ENCODE assay signal across 8 mouse cellular contexts in genomic region chr8:122568109-122568504, GRCm38 (mm10). TPM values are rescaled to one million over a fixed set of nuclear protein-coding genes. Genes with fewer than 3 reads are reported as not detected.
DNase-seq lines count a peak whose midpoint lies in the region; ATAC-seq and TF ChIP-seq lines count a peak whose summit lies in the region.

No protein-coding gene starts in this region.

- peak overlapping the region; percentile 99 for H3K9ac ChIP-seq in liver, embryonic 14.5 days (replicated peaks)
- peak overlapping the region; percentile 94 for H3K9ac ChIP-seq in stomach, embryonic 14.5 days (replicated peaks; ENCODE audit: low read depth, low read length)

- H3K36me3 ChIP-seq in forebrain, embryonic 10.5 days (replicated peaks) = peaks cover 48% of the 10 kb centered on the region
- peaks cover 43% of the 10 kb centered on the region for H3K36me3 ChIP-seq in liver, embryonic 14.5 days (replicated peaks; ENCODE audit: control insufficient read depth, insufficient read depth, low read depth)
- peaks cover 35% of the 10 kb centered on the region for H3K36me3 ChIP-seq in stomach, embryonic 14.5 days (ENCODE audit: control insufficient read depth, insufficient read depth, low read length)

- ATAC-seq in liver, embryonic 14.5 days (ENCODE audit: insufficient read depth) = peak; percentile 38
- ATAC-seq in stomach, embryonic 14.5 days (ENCODE audit: insufficient number of reproducible peaks, insufficient read depth, low FRiP score, low read depth) = peak; percentile 50; the same call in 1 of the 2 replicates

- peak overlapping the region; percentile 97 for H3K4me2 ChIP-seq in liver, embryonic 14.5 days (ENCODE audit: low read depth)
- H3K4me2 ChIP-seq in stomach, embryonic 14.5 days (replicated peaks; ENCODE audit: low read depth, low read length) = peak overlapping the region; percentile 78

- peak overlapping the region; percentile 76 for H3K4me3 ChIP-seq in cerebellum, adult 2 months (replicated peaks; ENCODE audit: insufficient read depth, low read depth, low read length)
- H3K4me3 ChIP-seq in forebrain, embryonic 10.5 days = peak overlapping the region; percentile 96
- H3K4me3 ChIP-seq in liver, embryonic 14.5 days (ENCODE audit: insufficient read depth in 1 of 2, low read depth in 2 of 2, low read length in 2 of 2) = peak overlapping the region; percentile 77 to 96
- peak overlapping the region; percentile 91 for H3K4me3 ChIP-seq in stomach, embryonic 14.5 days (ENCODE audit: low read depth, low read length)

- no peak overlapping the region for H3K27ac ChIP-seq in cerebellum, adult 2 months (ENCODE audit: insufficient read depth, low read length)
- peak overlapping the region; percentile 99 for H3K27ac ChIP-seq in forebrain, embryonic 10.5 days
- H3K27ac ChIP-seq in liver, embryonic 14.5 days = peak overlapping the region; percentile 81
- H3K27ac ChIP-seq in stomach, embryonic 14.5 days (ENCODE audit: low read length) = peak overlapping the region; percentile 91

- TF ChIP-seq CTCF in cerebellum, adult 2 months (IDR thresholded peaks at IDR 0.05; ENCODE audit: borderline replicate concordance, insufficient read depth, low read depth, low read length) = no peak
- no peak for TF ChIP-seq CTCF in liver, embryonic 14.5 days (IDR thresholded peaks at IDR 0.05; ENCODE audit: low read depth)

- TF ChIP-seq EP300 in liver, embryonic 14.5 days (IDR thresholded peaks at IDR 0.05; ENCODE audit: low read depth) = no peak

- H3K4me1 ChIP-seq in cerebellum, adult 2 months (ENCODE audit: control insufficient read depth, insufficient read depth, low read length) = peaks cover 33% of the 10 kb centered on the region
- peaks cover 59% of the 10 kb centered on the region for H3K4me1 ChIP-seq in forebrain, embryonic 10.5 days
- H3K4me1 ChIP-seq in liver, embryonic 14.5 days (replicated peaks; ENCODE audit: control insufficient read depth in 2 of 2, insufficient read depth in 2 of 2, low read length in 1 of 2) = peaks cover 14 to 23% of the 10 kb centered on the region in 2 experiments
- peaks cover 19% of the 10 kb centered on the region for H3K4me1 ChIP-seq in stomach, embryonic 14.5 days (ENCODE audit: control insufficient read depth, insufficient read depth, low read length)

- no peaks in the 10 kb centered on the region for H3K27me3 ChIP-seq in cerebellum, adult 2 months (ENCODE audit: control insufficient read depth, insufficient read depth, low read length)
- H3K27me3 ChIP-seq in forebrain, embryonic 10.5 days (ENCODE audit: poor library complexity, severe bottlenecking) = no peaks in the 10 kb centered on the region
- H3K27me3 ChIP-seq in liver, embryonic 14.5 days (ENCODE audit: control insufficient read depth, insufficient read depth, low read length) = no peaks in the 10 kb centered on the region
- no peaks in the 10 kb centered on the region for H3K27me3 ChIP-seq in stomach, embryonic 14.5 days (ENCODE audit: control insufficient read depth, insufficient read depth, low read length)

- peaks cover 7% of the 10 kb centered on the region; the same call in 1 of the 2 replicates for H3K9me3 ChIP-seq in forebrain, embryonic 10.5 days
- no peaks in the 10 kb centered on the region for H3K9me3 ChIP-seq in liver, embryonic 14.5 days (ENCODE audit: control insufficient read depth, low read length)
- H3K9me3 ChIP-seq in stomach, embryonic 14.5 days (ENCODE audit: control insufficient read depth, low read depth, low read length) = no peaks in the 10 kb centered on the region

- DNase-seq in cerebellum, adult 2 months = no peak
- no peak for DNase-seq in cerebellum, postnatal 36 days
- DNase-seq in A20 (ENCODE audit: low read depth, low spot score) = peak; percentile 91
- DNase-seq in forebrain, embryonic 10.5 days (ENCODE audit: extremely low spot score, low spot score) = no peak
- no peak for DNase-seq in liver, embryonic 14.5 days (ENCODE audit: low read depth in 3 of 3, low spot score in 3 of 3)
- DNase-seq in urinary bladder, postnatal 36 days (ENCODE audit: low spot score in 2 of 2) = no peak
- DNase-seq in right cerebral cortex, adult 18-20 months = no peak

- TF ChIP-seq POLR2A in cerebellum, adult 2 months (IDR thresholded peaks at IDR 0.05; ENCODE audit: borderline replicate concordance, insufficient read depth, low read length) = no peak

- WGBS in cerebellum, adult 2 months = under 1% methylated on average over 34 of the region's 34 CpGs
- 0% methylated on average over 34 of the region's 34 CpGs for whole genome bisulfite sequencing in forebrain, embryonic 10.5 days
- under 1% methylated on average over 34 of the region's 34 CpGs for whole genome bisulfite sequencing in liver, embryonic 14.5 days (ENCODE audit: insufficient replicate concordance)
- under 1% methylated on average over 34 of the region's 34 CpGs for WGBS in stomach, embryonic 14.5 days

RNA-seq across cellular contexts. Expression of gene Cdt1, which starts 0.3 kb away (rescaled TPM):
- polyA plus RNA-seq in cerebellum, adult 2 months (2012; rRNA removed) = 7.6 and 8.8 TPM in 2 replicates
- 73.2 and 79.8 TPM in 2 replicates for polyA plus RNA-seq in forebrain, embryonic 10.5 days (2016; fragmentation: Nextera tagmentation; extraction: Ambion mirVana)
- polyA plus RNA-seq in liver, embryonic 14.5 days (2012; rRNA removed) = 62.3 and 65.3 TPM in 2 replicates
- polyA plus RNA-seq in liver, embryonic 14.5 days (2014; fragmentation: Nextera tagmentation; extraction: Ambion mirVana) = 41.9 and 48.8 TPM in 2 replicates
- polyA plus RNA-seq in stomach, embryonic 14.5 days (2014; fragmentation: Nextera tagmentation; extraction: Ambion mirVana) = 34.8 and 36.4 TPM in 2 replicates

RNA-seq across cellular contexts. Expression of gene Aprt, which starts 8.6 kb away (rescaled TPM):
- 52.9 and 57.4 TPM in 2 replicates for polyA plus RNA-seq in cerebellum, adult 2 months (2012; rRNA removed)
- polyA plus RNA-seq in forebrain, embryonic 10.5 days (2016; fragmentation: Nextera tagmentation; extraction: Ambion mirVana) = 313 and 321 TPM in 2 replicates
- 87.5 and 101 TPM in 2 replicates for polyA plus RNA-seq in liver, embryonic 14.5 days (2012; rRNA removed)
- polyA plus RNA-seq in liver, embryonic 14.5 days (2014; fragmentation: Nextera tagmentation; extraction: Ambion mirVana) = 197 TPM in 2 replicates
- 394 and 436 TPM in 2 replicates for polyA plus RNA-seq in stomach, embryonic 14.5 days (2014; fragmentation: Nextera tagmentation; extraction: Ambion mirVana)

RNA-seq across cellular contexts. Expression of gene Piezo1, which starts 17.0 kb away (rescaled TPM):
- 4.2 and 4.5 TPM in 2 replicates for polyA plus RNA-seq in cerebellum, adult 2 months (2012; rRNA removed)
- polyA plus RNA-seq in forebrain, embryonic 10.5 days (2016; fragmentation: Nextera tagmentation; extraction: Ambion mirVana) = 6.1 and 8.8 TPM in 2 replicates
- 49.5 and 60.9 TPM in 2 replicates for polyA plus RNA-seq in liver, embryonic 14.5 days (2012; rRNA removed)
- 12.6 and 15.4 TPM in 2 replicates for polyA plus RNA-seq in liver, embryonic 14.5 days (2014; fragmentation: Nextera tagmentation; extraction: Ambion mirVana)
- 15.6 and 24.2 TPM in 2 replicates for polyA plus RNA-seq in stomach, embryonic 14.5 days (2014; fragmentation: Nextera tagmentation; extraction: Ambion mirVana)

RNA-seq across cellular contexts. Expression of gene Galns, which starts 43.2 kb away (rescaled TPM):
- 8.5 and 8.7 TPM in 2 replicates for polyA plus RNA-seq in cerebellum, adult 2 months (2012; rRNA removed)
- polyA plus RNA-seq in forebrain, embryonic 10.5 days (2016; fragmentation: Nextera tagmentation; extraction: Ambion mirVana) = 4.6 and 5.5 TPM in 2 replicates
- 4.3 and 4.6 TPM in 2 replicates for polyA plus RNA-seq in liver, embryonic 14.5 days (2012; rRNA removed)
- 3.8 and 4.7 TPM in 2 replicates for polyA plus RNA-seq in liver, embryonic 14.5 days (2014; fragmentation: Nextera tagmentation; extraction: Ambion mirVana)
- 12.6 and 14.6 TPM in 2 replicates for polyA plus RNA-seq in stomach, embryonic 14.5 days (2014; fragmentation: Nextera tagmentation; extraction: Ambion mirVana)

RNA-seq across cellular contexts. Expression of gene Trappc2l, which starts 43.3 kb away (rescaled TPM):
- 199 and 206 TPM in 2 replicates for polyA plus RNA-seq in cerebellum, adult 2 months (2012; rRNA removed)
- polyA plus RNA-seq in forebrain, embryonic 10.5 days (2016; fragmentation: Nextera tagmentation; extraction: Ambion mirVana) = 41.0 and 44.1 TPM in 2 replicates
- polyA plus RNA-seq in liver, embryonic 14.5 days (2012; rRNA removed) = 15.5 and 27.9 TPM in 2 replicates
- polyA plus RNA-seq in liver, embryonic 14.5 days (2014; fragmentation: Nextera tagmentation; extraction: Ambion mirVana) = 32.5 and 35.4 TPM in 2 replicates
- polyA plus RNA-seq in stomach, embryonic 14.5 days (2014; fragmentation: Nextera tagmentation; extraction: Ambion mirVana) = 55.9 and 66.9 TPM in 2 replicates
